Mouse (Mus musculus) retina, postnatal 1 day (tissue): ENCODE data around the gene Irf2bpl.

ENCODE experiments used
- DNase-seq: peaks from one replicate; pipeline ENCODE4 v3.0.0-alpha.2; 2012

The Irf2bpl gene

DNA sequence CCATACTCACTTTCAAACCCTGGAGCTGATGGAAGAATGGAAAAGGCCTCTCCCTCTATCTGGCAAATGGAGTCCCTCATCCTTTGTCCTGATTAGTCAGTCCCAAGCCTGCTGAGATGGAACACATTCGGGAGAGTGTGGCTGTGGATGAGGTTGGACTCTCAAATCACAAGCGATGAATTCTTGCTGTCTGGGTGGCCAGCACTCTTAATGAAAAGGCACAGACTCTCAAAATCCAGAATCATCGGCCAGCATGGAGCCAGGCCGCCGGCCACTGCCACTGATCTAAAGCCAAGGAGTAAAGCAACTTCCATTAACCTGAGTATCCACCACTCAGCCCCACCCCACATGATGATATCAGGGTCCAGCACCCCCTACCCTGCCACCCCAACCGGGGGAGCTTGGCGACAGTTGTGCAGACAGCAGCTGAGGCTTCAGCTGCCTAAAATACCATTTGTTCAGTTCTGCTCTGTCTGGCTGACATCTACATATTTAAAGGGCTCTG is 13.2 kb upstream of the Irf2bpl start:
- DNase-seq = no peak

DNA sequence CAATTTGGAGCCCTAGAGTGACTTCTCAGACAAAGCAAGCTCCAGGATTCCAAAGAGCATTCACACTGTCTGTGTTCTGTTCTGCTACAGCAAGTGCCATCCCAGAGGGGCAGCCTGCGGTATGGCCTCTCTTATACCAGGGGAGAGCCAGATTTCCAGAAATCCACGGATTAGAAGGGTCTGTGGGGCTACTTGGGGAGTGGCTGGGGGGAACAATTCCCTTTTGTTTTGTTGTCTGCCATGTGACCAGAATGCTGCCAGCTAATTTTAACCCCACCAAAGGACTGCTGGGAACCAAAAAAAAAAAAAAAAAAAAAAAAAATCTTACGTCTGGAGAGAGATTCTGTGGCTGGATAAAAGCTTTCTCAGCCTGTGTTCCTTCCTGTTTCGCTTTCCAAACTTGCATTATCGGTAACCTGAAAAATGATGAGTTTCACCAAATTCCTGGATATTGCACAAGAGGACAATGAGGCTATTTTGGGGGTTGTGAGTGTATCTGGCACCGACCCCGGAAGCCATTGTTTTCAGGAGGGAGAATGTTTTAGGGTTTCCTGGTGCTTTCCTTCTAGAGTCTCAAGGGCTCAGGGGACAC is 12.4 kb upstream of the Irf2bpl start:
- peak; percentile 78 for DNase-seq

DNA sequence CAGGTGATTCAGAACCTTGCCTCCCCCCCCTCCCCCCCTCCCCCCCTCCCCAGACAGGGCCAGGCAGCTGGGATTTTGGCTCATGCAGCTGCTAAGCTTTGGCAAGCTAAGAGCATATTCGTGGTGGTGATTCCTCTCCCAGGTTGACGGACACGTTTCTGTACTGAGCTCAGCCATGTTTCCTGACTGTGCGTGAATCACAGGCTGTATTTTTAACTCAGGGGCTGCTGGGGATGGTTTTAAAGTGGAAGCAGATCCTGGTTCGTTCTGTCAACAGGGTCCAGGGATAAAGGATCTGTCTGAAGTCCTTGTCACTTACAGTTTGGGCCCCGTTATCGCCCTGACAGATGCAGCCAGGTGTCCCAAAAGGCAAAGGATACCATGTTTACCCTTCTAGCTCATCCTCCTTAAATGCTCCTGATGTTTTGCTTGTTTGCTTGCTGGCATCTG is 11.9 kb upstream of the Irf2bpl start:
- no peak for DNase-seq

DNA sequence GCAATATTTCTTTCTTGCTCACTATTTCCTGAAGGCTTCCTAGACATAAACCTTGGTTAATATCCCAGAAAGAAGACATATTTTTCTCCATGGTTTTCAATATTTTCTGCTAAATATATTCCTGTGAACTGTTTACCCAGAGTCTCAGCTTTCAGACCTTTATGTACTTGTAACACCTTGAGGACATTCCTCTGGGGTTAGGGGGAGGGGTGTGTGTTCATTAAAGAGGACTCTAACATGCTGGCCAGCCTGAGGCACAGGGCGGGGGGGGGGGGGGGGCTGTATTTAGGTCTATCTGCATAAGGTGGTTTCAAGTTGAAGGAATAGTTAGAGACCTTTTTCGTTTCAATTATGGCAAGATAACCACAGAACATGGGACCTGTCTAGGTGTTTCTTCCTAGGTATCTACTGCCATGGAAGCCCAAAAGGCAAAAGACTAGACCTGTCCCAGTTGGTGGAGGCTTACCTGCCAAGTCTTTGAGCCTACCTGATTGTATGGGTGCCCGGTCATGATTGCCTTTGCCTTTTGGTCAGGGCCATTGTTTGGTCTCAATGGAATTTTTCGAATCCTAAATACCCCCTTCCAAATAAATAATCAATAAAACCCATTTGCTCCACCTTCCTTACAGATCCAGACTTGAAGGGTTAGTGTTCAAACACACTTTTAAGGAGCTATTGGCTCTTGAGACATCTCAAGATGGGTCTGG is 11.3 kb upstream of the Irf2bpl start:
- no peak for DNase-seq

DNA sequence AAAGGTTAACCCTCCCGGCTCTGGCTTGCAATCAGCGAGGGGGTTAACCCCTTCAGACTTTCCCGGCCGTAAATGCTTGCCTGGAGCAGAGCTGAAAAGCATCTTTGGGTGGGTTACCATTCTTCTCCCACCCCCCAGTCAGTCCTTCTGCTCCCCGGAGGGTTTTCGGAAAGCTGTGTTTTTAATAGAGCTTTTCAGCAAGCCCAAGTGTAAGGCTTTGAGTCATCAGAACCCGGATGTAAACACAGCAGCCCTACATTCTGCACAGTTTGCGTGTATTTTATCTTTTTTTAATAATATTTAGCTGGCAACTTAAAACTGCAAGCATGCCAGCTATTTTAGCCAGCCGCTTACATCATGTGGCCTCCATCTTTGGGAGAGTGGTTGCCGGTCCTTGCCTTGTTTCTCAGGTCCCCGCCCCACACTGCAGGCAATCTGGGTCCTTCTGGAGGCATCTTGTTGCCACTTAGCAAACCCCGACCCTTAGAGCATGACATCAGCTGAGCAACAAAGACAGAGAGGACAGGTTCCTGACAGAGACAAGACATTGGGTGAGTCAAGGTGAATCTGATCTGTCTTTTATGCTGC is 10.3 kb upstream of the Irf2bpl start:
- DNase-seq = peak; percentile 79

DNA sequence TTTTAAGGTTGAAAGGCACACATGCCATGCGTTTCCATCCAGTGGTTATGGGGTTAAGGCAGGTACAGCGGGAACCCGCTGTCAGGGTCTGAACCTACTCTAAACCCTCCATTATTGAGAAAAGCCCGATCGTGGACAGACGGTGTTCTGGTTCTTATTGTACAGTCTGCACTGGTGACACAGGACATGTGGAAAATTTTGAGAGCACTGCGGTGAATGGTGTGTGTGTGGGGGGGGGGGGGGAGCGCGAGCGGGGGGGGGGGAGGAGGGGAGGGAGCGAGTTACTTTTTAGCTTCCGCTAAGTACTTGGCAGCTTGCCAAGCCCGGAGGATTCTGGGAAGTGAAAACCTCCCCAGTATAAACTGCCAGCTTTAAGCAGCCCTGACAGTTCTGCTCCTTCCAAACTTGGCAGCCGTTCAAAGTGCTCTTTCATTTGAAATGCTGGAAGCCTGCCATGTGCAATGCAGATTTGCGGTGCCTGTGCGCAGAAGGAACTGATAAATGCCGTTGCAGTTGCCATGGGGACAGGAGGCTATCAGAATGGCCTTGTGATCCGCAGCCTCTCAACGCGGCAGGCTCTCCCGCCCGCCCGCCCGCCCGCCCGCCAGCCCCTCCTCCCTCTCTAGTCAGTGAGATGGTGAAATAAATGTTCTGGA is 9.7 kb upstream of the Irf2bpl start:
- DNase-seq = peak; percentile 100

DNA sequence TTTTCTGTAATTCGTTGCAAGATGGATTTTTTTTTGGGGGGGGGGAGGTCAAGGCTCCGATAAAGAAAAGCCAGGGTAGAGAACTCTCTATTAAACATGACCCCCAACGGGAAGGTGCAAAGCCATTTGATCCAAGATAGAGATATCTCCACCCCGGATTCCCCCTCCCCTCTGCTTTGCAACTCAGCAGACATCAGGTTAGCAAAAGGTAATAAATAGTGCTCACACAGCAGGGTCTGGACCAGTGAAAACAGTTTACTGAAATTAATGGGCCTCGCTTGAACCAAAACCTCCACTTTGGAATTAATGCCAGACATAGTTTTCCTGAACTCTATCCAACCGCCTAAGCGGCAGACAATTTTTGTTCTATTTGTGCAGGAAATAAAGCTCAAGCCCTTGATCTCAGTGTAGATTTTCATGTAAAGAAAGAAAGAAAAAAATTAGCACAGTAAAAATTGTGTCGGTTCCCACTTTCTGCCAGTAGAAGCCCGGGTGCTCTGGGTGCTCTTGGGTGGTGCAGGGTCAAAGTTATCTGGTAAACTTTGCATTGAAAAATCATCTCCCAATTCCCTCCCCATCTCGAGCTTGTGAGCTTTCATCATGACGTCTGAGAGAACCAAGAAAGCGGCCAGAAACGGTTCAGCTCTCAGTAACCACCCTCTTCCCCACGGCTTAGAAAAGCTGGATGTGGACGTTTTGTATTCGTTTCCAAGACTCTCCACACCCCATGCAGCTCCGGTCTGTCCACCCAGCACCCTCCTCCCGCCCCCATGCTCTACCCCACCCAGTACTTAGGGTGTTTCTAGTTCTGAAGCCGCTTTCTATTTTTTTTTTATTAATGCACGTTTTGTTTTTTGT is 9.0 kb upstream of the Irf2bpl start:
- peak; percentile 48 for DNase-seq

DNA sequence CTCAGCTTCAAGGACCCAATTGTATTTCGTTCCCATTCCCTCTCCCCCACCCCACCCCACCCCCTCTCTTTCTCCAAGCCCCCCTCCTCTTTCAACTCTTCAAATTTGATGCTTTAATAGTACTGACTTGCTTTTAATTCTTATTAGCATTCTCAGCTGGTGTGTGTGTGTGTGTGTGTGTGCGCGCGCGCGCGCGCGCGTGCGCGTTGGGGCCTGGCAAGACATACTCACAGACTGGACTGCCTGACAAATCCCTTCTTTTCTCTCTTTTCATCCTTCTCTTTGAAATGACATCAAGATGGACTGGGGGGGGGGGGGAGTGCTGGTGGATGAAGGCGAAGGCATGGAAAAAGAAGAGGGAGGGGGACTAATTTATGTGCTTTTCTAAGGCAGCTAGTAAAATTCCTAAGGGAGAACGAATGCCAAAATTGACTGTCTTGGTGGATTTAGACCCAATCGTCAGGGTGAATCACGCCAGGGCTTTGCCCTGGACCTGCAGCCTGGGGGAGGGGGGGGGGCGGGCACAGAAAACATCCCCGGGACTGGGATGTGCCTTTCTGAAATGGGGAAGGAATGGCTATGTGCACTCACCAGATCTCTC is 8.2 kb upstream of the Irf2bpl start:
- peak; percentile 60 for DNase-seq

DNA sequence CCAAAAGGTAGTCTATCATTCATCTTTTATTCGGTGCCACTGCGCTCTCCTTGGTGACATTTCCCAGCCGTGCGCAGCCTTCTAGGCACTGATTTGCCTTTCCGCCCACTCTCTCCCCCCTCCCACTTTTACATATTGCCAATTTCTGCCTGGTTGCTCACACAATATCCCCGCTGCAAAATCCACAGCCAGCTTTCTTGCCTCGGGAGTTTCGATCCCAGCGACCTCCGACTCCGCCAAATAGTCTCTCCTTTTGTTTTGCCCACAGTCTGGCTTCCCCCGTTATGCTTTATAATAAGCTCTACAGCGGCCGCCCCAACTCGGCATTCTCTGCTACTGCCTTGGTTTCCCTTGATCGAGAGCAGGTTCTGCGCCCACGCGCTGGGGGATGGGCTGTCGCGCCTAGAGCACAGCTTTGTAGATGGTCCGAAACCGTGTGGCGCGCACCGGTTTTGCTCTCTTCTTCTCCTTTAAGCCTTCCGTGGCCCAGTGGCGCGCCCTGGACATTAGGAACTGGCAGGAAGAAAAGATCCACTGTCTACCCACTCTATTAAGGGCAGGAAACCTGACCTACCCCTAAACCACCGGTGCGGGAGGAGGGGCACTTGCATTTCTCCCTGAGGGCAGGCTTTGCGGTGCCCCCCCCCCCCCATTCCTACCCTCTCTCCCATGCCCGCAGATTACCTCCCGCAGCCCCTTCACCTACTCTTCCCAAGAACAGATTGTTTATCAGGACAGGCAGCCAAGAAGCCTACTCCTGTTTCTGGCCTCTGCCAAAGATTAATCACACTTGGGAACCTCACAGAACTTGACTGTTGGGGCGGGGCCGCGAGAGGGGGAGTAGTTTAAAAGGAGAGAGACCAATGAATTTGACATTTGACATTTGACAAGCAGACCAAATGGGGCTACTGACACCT is 7.4 kb upstream of the Irf2bpl start:
- DNase-seq = peak; percentile 70

DNA sequence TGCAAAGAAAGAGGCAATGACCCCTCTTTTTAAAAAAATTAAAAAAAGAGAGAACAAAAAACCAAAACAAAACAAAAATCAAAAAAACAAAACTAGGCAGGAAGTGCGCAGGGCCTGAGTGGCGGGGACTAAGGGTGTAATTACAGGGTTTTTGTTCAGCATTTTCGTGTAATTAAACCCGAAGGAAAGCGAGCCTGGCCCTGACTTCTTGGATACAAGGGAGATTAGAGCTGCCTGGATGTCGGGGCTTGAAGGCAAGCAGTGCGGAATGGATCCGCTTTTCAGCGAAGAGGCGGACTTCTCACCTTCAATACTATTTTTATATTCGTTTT is 6.8 kb upstream of the Irf2bpl start:
- no peak for DNase-seq

DNA sequence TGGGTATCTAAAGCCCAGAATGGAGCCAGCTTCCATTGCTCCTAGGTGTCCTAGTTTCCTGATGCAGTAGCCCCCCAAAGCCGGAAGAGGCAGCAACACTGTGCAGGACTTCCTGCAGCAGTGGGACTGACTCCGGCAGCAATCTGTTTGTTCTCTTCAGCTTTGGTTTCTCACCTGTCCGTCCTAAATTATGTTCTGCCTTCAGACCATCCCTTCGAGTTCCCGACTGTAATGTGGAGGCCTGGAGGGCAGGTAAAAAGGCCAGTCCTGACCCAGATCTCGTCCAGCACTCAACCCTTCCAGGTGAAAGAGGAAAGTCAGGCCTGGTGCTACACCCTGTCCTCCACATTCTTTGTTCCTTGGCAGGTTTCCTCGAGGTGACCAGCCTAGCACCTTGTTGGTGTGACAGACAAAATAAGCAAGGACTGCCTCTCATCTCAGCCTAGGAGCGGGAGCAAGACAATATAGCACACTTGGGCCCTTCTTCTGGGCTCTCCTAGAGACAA is 6.3 kb upstream of the Irf2bpl start:
- peak; percentile 68 for DNase-seq

DNA sequence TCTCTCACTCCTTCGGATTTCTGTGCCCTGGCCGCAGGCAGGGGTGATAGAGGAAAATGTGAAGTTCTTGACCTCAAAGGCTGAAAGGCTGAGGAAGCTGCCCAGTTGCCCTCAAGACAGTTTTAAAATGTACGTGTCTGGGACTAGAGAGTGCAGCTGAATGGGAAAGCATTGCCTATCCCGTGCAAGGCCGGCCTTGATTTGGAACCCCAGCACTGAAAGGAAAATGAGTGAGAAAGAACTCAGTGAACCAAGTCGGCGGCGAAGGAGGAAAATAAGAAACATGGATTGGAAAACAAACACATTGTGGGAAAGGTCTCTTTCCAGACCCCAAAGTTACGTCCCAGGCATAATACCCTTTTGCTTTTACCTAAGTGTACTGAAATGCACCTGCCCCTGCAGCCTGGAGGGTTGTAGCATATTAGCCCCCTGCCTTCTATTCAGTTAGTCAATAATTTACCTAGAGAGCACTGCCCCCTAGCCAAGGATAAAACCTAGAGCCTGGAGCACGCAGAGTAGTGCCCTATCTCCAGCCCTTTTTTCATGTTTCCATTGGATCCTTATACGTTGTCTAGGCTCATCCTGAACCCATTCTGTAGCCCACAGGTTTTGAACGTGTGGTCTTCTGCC is 5.6 kb upstream of the Irf2bpl start:
- DNase-seq = no peak

DNA sequence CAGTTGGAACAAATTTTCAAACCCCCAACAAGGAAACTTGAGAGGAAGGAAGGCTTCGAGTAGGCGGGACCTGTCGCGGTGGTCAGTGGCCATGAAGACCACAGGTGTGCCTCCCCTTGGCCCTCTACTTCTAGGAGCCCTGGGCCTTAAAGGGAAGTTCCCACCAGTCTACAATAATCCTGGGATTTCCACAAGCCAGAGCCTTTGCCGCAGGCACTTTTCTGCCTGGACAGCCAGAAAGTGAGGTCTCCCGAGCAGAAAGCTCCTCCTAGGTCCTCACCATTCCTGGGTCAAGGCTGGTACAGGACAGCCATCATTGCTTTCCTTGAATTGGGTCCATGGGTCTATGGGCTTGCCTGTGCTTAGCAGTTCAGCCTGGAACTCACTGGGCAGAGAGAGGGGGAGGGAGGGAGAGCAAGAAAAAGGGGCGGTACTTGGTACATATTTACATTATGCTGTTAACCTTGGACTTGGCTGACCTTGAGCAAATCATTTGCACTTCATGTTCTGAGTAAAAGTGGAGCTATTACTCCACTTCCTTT is 4.6 kb upstream of the Irf2bpl start:
- no peak for DNase-seq

DNA sequence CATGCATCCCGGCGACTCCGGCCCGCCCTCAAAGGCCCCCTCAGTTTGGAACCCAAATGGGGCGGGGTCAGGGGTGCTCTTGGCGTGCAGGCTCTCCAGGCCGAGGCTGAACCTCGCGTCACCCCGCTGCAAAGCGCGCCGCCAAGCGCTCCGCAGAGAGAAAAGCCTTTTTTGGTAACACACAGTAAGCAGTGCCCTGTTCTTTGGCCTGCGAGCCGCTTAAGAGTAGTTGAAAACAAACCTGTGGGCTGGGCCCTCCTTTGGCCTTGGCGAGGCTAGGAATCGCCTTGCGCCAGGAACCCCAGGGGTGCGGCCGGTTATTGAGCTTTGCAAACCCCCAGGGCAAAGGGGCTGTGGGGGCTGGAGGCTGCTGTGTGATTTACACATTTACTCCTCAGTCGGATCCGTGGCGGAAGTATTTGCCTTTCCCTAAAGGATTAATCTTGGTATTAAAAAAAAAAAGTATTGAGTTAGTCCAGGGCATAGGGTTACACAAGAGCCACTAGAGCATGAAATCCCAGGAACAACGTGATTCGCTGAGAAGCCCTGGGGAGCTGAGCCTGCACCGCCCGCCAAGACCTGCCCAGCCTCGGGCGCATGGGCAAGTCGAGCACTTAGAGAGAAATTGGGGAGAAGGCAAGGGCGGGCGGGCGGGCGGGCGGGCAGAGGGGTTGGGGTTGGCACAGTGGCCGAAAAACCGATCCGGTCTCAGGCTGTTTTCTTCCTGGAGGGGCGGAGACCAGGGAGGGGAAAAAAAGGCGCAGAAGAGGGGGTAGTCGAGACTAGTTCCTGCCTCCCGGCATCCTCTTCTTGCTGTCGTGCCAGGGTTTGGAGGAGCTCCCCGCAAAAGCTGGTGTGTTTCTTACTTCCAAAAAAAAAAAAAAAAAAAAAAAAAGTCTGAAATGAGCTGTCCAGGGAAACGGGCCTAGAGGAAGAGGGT is 3.8 kb upstream of the Irf2bpl start:
- DNase-seq = peak; percentile 83

DNA sequence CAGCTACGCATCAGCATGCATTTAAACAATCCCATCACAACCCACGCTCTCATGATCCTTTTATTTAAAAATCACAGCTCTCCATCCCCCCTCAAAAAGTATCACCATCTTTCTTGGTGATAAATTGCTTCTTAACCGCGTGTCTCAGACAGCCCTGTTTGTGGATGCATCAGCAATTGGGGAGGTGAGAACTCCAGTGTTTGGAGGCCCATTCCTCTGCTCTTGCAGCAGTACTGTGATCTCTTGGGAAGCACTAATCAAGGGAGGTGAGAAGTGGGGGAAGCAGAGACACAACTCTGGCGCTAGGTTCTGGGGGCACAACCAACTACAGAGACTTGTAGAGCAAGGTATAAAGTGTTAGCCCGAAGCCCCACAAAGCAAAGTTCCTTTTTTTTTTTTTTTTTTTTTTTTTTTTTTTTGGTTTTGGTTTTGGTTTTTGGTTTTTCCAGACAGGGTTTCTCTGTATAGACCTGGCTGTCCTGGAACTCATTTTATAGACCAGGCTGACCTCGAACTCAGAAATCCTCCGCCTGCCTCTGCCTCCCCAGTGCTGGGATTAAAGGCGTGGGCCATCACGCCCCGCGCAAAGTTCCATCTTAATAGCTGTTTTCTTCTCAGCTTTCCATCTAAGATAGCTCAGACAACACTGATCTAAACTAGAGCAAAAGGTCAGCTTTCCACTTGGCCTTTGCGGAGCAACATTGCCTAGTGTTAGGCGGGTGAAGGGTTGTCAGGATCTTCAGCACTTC is 3.0 kb upstream of the Irf2bpl start:
- DNase-seq = no peak

DNA sequence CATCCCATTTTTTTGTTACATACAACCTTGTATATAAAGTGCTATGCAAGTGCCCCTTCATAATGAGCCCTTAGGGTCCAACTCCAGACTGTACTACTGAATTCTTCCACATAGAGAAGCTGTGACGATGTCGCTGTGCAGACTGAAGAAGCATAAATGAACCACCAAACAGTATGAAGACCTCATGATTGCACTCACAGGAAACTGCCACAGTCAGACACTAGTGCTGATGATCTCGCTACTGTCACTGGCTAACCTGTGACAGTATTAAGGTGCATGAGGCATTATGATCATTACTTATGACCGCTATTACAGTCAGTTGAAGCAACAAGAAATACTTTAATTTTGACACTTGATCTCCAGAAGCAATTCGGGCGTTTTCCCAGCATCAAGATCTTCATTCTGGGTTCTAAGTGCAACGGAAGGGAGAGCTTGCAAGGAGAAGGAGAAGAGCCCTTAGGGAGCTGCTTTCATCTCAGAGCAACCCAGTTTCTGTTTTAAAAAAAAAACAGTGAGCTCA is 1.9 kb upstream of the Irf2bpl start:
- DNase-seq = no peak

DNA sequence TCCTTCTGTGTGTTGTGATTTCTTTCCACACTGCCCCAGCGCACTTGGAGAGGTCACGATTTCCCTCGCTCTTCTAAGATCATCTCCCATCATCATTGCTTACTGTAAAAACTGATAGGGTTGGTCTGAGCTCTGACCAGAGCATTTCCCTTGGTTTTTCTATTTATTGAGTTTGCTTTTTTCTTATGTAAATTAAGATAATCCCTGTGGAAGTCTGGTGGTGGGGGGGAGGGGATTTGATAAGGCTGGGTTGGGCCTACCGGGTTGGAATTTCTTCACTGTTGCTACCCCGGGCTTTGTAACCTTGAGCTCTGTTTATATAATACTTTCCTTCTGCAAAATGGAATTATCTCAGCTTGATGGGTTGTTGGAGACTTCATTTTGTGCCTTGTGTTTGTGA is 1.1 kb upstream of the Irf2bpl start:
- no peak for DNase-seq

DNA sequence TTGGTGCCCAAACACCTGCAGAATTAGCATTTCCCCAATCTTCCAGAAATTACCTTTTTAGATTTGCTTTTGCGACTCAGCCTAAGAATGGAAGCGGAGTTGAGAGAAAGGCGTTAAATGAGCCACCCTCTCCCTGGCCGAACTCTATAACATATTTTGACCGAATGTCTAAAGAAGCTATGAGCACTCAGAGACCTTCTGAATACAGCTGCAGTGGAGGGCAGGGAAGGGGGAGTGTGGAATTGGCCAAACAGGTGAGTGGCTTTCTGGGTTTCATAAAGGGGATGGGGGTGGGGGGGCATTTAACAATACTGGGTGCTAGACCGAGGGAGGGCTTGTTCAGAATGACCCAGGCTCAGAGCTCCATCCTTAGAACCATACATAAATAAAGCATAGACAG is 738 bp upstream of the Irf2bpl start:
- no peak for DNase-seq
